Mouse (Mus musculus): ENCODE data around the gene Mrgprx1.

Mrgprx1 gene

DNA sequence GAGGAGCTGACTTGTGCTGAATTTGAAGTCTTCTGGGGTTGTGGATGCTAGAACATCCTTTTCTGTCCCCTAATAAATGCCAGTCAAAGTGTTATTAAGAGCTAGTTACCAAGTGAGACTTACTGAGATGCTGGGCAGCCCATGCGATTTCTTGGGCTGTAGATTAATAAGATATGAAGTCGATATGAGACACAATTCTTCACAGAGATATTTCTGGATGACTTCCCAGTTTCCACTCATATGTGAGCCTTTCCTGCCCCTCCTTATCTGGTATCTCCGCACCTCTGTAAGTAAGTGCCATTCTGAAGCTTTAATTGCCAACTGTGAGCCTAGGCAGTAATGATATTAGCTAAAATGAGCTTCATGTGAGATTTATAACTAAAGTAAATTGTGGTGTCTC lies at the start of gene Mrgprx1:
Mrgprx1 (minus strand) TSS at position 101 of the 400 bp plus-strand sequence.
- no peak for DNase-seq (ENCODE audit: low spot score)

DNA sequence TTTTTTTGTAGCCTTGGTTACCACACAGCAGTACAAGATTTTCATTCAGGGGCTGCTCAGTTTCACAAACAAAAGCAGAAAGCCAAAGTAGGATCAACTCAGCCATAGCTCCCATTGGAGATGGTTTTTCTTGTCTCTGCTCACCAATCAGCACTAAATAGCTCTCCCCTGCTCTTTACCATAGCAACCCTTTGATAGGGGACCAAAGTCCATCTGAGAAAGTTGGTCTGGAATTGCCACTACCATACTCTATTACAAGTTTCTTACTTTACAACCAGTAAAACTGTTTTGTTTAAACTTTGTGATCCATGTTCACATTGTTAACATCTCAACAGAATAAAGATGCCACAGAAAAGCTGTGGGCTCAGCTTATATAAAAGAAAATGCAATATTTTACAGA lies 48.1 kb upstream of the Mrgprx1 start:
- no peak for DNase-seq (ENCODE audit: low spot score)

DNA sequence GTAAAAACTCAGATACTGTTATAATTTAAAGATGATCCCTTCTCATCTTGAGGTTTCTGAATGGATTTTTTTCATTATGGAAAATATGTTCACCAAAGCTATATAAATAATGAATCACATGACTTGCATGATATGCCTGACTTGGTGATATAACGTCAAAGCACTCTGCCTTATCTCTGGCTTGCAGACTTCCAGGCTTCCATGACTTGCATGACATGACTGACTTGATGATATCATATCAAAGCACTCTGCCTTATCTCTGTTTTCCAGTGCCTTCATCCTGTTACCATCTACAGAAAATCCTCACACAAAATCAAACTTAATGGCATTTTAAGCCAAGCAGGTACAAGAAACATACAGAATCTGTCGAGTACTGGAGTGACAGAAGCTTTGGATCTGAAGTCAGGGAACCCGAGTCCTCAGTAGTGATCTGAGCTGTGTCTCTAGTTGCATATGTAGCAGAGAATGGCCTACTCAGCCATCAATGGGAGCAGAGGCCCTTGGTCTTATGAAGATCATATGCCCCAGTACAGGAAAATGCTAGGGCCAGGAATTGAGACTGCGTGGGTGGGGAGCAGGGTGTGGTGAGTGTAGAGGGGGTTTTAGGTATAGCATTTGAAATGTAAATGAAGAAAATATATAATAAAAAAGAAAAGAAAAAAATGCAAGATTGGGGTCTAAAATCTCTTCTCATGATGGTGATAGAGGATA lies 19.2 kb upstream of the Mrgprx1 start:
- no peak for DNase-seq (ENCODE audit: low spot score)

DNA sequence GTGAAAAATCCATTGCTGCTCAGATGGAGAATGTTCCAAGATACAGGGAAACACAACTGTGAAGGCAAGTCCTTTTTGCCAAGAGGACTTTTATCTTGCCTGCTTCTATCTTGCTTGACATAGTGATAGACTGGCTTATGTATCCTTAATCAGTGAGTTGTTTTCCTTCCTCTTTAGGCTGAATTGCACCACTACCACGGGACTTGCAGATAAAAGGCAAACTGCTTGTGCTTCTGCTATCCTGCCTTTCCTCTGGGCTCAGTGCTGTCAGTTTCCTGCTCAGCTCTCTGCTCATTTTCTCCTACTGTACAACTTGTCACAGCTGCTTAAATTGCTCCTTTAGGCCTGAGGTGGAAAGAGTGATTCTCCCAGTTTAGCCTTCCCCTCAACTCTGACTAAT lies 16.6 kb upstream of the Mrgprx1 start:
- DNase-seq (ENCODE audit: low spot score), result no peak

DNA sequence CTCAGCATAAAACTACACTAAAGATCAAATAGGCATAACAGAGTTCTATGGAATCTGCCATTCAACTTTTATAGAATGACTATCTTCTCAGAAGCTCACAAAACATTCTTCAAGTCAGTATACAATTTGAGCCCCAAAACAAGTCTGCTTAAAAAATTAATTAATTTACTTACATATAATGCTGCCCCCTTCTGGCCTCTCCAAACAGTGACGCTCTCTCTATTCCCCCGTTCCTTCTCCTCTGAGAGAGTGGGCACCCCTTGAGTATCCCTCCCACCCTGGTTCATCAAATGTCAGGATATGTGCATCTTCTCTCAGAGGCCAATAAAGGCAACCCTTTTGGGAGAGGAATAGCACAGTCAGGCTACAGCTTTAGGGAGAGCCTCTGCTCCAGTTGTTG lies 9.5 kb downstream of the Mrgprx1 start:
- no peak for DNase-seq (ENCODE audit: low spot score)

DNA sequence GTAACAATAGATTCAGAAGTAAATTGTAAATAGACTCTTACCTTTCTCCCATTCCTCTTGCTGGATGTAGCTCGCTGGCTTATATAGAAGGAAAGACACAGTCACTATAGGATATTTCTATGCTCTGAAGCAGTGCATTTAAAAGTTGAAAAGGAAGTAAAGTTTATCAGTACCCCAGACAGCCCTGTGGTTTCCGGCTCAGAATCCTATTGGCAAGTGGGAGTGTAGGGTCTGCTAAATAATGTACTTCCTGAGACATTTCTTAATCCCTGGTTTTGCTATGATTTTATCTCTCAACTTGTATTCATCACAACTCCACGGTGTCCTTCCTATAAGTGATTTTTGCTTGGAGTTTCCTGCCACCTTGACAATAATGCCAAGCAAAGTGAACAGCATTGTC lies 31.7 kb downstream of the Mrgprx1 start:
- DNase-seq (ENCODE audit: low spot score), result no peak

DNA sequence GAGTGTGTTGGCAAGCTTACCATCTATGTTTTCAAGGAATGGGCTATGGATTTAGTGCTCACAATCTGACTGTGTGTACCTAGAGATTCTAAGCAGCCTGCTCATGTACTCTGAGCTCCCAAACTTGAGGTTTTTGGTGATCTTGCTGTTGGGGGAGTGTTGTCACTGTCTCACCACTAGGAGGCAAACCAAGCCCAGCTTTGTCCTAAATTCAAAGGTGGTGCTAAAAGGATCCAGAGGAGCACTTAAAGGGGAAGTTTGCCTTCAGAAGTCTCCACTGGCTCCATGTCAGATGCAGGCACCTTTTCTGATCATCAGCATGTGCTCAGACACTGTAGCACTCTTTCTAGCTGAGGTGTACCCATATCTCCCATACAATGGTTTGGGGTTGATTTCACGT lies 40.6 kb downstream of the Mrgprx1 start:
- no peak for DNase-seq (ENCODE audit: low spot score)

DNA sequence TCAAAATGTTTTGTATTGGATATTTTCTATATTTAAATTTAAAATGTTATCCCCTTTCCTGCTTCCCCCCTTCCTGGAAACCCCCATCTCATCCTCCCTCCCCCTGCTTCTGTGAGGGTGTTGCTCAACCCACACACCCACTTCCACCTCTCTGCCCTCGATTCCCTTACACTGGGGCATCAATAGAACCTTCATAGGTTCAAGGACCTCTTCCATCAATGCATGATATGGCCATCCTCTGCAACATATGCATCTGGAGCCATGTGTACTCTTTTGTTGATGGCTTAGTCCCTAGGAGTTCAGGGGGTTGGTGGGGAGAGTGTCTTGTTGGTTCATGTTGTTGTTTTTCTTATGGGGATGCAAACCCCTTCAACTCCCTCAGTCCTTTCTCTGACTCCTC lies 45.4 kb downstream of the Mrgprx1 start, which contains the start of gene Mrgpra4:
Mrgpra4 (minus strand) TSS at position 101 of the 400 bp plus-strand sequence.
- DNase-seq (ENCODE audit: low spot score), result no peak

Measured in testis, postnatal 14 days (tissue).